Mouse (Mus musculus) c-Kit-negative CD71-positive TER-119-positive erythroid progenitor cells, embryonic 14.5 days (primary cell): Measurements from ENCODE around the gene Lyrm1.
A peak's percentile ranks its signal among the peaks of the same experiment; 100 is the strongest.

Experiments used
- DNase-seq: peaks from one replicate; pipeline ENCODE4 v3.0.0-alpha.2; 2013; ENCODE audit warnings: low read depth, low spot score

Gene Lyrm1

DNA sequence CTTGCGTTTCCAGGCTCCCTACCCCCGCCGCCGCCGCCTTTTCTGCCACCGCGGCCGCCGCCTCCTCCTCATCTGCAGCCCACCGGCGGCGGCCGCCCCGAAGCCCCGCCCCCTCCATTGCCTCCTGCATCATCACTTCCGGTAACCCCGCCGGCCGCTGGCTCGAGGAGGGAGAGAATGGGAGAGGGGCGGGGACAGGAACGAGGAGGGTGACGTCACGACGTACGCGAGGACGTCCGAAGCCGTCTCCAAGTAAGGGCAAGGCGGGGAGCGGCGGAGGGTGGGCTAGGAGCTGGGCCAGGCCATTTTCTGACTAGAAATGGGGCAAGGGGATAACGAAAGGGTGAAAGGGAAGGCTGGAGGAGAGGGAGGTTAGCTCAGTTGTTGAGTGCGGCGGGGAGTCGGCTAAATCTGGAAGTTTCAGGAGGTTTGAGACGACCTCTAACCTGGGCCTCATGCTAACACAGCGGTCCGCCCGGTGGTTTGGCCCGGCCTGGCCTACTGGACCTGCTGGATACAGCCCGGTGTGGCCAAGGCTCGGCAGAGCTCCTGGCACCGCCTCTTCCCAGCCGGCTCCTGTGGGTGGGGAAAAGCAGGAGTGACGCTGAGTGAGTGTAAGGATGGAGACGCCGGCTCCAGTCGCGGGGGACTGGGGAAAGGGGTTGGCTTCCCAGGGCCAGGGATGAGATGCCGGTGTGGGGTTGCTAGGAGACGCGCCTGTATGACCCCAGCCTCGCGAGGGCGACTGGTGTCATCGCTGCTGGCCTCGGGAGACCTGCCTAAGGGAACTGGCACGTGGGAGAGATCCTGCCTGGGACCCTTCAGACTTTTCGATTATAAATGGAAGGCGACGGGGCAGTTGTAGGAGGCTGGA is at the start of gene Lyrm1, which contains the start of gene Dcun1d3:
Gene Lyrm1 (plus strand): TSS at position 223 of the 874 bp plus-strand sequence.
Gene Dcun1d3 (minus strand): TSS at position 660 of the 874 bp plus-strand sequence.
- DNase-seq = peak; percentile 90

DNA sequence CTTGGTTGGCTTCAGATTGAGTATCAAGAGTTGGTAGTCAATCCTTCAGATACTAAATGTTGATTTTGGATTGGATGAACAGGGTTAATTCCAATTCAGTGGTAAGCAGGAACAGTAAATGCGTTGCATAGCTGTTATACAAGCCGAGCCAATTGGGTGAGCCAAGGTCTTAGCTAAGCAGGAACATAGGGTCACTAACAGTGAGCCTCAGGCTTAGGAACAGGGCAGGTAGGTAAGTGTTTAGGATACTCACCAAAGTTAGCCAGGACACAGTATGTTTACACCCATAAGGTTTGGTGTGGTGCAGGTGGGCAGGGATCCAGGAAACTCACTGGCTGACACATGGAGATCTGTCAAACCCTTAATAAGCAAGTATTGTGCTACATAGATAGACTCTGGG is 48.3 kb upstream of the Lyrm1 start:
- DNase-seq = no peak

DNA sequence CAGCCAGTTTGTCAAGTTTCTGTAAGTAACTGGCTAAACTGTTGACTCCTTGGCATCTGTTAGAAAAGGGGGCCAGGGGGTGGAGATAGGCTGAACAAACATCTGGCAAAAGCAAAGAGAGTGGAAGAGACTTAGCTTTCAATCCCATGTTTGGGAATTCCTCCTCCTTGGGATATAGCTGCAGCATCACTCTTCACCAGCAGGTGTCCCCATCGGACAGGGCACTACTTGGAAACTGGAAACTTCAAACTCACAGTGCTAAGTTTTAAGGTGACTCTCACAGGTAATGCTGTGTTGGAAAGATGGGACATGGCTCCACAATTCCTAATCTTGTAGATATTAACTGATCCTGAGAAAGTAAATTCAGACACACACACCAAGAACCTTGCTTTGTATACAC is 46.6 kb upstream of the Lyrm1 start:
- peak; percentile 8 for DNase-seq

DNA sequence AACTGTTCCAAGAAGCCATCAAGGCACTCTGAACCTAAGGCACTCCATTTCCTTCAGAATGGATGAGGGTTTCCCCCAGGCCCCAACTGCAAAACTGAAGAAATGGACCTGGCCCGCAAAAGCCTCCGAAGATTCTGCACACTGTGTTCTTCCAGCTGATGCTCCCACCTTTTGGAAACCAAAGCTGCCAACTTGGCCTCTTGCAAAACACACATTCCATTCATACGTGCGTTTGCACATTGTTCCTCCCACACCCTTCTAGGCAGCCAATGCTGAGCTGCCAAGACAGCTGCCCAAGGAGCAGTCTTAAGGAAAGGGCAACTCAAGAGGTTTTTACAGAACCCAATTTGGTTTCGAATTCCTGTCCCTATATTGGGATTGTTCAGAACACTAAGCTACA is 44.9 kb upstream of the Lyrm1 start:
- DNase-seq = no peak

GRCm38 (mm10) chr7:119852494-119852893 is 43.2 kb upstream of the Lyrm1 start:
- no peak for DNase-seq

DNA sequence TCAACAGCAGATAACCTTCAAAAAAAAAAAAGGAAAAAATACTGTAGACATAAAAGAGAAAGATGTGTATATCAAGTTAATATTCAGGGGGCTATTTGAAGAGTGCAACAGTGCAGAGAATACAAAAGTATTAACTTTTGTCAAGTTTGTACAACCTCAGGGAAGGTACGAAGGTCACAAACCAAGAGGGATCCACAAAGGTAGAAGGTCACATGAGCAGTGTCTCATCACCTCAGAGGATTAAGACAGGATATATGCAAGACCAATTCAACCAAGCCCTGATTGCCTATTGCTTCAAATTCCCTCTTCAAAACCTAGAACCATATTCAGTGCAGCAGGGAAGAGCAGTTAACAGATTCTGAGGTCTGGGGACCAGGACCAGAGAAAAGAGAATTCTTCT is 42.5 kb upstream of the Lyrm1 start:
- DNase-seq = no peak

GRCm38 (mm10) chr7:119854362-119854761 is 41.3 kb upstream of the Lyrm1 start:
- DNase-seq = no peak

GRCm38 (mm10) chr7:119855031-119855430 is 40.6 kb upstream of the Lyrm1 start:
- no peak for DNase-seq

GRCm38 (mm10) chr7:119859476-119859875 is 36.2 kb upstream of the Lyrm1 start:
- no peak for DNase-seq

- DNase-seq = no peak
These were observed 35.5 kb upstream of the Lyrm1 start for GRCm38 (mm10) chr7:119860116-119860515.

DNA sequence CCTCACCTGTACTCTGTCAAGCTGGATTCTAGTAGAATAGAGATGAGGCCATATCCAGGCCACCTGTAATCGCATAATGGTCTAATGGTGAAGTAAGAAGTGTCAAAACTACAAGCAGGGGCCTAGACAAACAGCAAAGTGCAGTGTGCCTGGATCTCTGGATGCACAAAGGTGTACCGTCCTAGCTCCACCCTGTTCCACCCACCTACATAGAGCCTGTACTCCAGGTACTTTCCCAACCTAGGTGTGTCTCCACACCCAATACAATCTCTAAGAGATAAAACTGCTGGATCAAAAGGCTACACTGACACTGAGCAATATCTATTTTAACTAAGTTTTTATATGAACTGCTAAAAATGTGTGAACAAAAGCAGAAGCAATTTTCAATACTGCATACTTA is 35.1 kb upstream of the Lyrm1 start:
- no peak for DNase-seq

- no peak for DNase-seq
These were observed 34.7 kb upstream of the Lyrm1 start for GRCm38 (mm10) chr7:119860971-119861334.

GRCm38 (mm10) chr7:119861335-119862091 is 34.1 kb upstream of the Lyrm1 start:
- no peak for DNase-seq

- no peak for DNase-seq
These were observed 33.5 kb upstream of the Lyrm1 start for GRCm38 (mm10) chr7:119862167-119862566.

DNA sequence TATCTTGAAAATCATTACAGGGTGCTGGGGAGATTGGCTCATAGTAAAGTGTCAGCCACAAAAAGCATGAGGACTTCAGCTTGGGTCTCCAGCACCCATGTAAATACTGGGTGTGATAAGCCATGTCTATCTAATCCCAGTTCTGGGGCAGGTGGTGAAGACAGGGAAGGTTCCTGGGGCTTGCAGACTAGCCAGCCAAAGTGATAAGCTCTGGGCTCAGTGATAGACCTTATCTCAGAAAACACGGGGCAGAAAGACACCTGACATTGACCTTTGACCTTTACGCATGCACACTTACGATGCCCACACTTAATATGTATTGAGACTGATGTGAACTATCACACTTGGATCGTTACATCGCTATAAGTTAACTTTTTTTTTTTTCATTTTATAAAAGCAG is 31.2 kb upstream of the Lyrm1 start:
- no peak for DNase-seq

- DNase-seq = no peak
These were observed 29.5 kb upstream of the Lyrm1 start for GRCm38 (mm10) chr7:119866136-119866535.

DNA sequence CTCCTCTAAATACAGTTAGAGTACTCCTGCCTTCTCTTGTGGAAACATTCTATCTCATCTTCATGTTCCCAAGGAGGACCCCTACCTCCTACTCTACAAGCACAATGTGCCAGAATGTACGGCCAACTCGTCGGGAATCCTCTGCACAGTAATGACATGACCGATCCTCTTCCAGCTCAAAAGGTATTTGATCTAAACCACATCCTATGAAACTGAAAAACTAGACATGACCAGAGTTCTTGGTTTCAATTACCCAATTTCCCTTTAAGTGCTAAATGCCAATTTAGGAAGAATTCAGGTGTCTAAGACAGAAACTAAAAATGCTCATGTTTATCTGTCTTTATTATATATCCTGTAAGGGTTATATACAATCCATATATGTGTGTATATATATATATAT is 23.5 kb upstream of the Lyrm1 start:
- DNase-seq = no peak

DNA sequence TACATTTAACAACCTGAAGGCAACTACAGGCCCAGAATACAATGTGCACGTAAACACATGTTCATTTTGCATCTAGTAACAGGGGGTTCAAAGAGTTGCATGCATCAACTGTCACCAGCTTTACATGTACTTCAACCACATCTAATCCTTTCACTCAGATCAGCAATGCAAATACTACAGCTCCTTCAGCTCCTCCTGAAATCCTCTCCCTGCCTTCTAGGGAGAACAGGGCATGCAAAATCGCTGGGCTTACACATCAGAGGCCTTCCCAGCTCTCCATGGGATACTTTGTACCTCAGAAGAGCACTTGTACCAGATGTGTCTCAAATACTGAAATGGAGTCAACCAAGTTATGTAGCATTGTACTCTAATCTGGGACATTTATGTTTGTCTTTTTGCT is 22.6 kb upstream of the Lyrm1 start:
- DNase-seq = no peak

- DNase-seq = no peak
These were observed 19.8 kb upstream of the Lyrm1 start for GRCm38 (mm10) chr7:119875776-119876440.

- DNase-seq = no peak
These were observed 16.5 kb upstream of the Lyrm1 start for GRCm38 (mm10) chr7:119879171-119879570.

- no peak for DNase-seq
These were observed 15.3 kb upstream of the Lyrm1 start for GRCm38 (mm10) chr7:119880345-119880744.

- no peak for DNase-seq
These were observed 14.4 kb upstream of the Lyrm1 start for GRCm38 (mm10) chr7:119881229-119881628.
